Mouse (Mus musculus) lung, adult 2 months (tissue): Measurements from ENCODE around the gene Higd1a. TPM values are rescaled to one million over a fixed set of nuclear protein-coding genes. Genes with fewer than 3 reads are reported as not detected.
A peak's percentile ranks its signal among the peaks of the same experiment; 100 is the strongest.

ENCODE experiments used
- DNase-seq: peaks from one replicate; pipeline ENCODE4 v3.0.0; 2022
- H3K4me1 ChIP-seq: fragments of 200-500 bp; 2 replicates; pipeline ENCODE4 v1.6.1; 2011; ENCODE audit warnings: low read length; ENCODE audit not compliant: control insufficient read depth, insufficient read depth
- H3K4me3 ChIP-seq: fragments of 200-500 bp; replicated peaks from 2 replicates; pipeline ENCODE3; 2011; ENCODE audit warnings: low read depth, mild to moderate bottlenecking, control low read depth, low read length; ENCODE audit errors: extremely low read depth
- CTCF ChIP-seq: fragments of 200-500 bp; IDR thresholded peaks from 2 replicates; pipeline ENCODE4 v1.5.1; 2011; ENCODE audit warnings: mild to moderate bottlenecking, low read length, control low read depth; ENCODE audit not compliant: insufficient read depth
- POLR2A ChIP-seq: fragments of 200-500 bp; IDR thresholded peaks from 2 replicates; pipeline ENCODE4 v1.6.1; 2011; ENCODE audit warnings: low read depth, mild to moderate bottlenecking, control low read depth, low read length, borderline replicate concordance; ENCODE audit errors: extremely low read depth
- WGBS: fragments of 180-500 bp; shearing (Covaris S2); methylation state at CpG from one replicate; pipeline ENCODE4 v1.1.7; 2018; 5-methylcytosine and 5-hydroxymethylcytosine counted together
- polyA plus RNA-seq: library from polyadenylated mRNA; depleted of rRNA; stranded (reverse); fragments of >200 nt; gene quantifications from 2 replicates; pipeline ENCODE4 v1.2.3, GENCODE M21; 2012

The Higd1a gene
- polyA plus RNA-seq, 1 experiment: 24.4 TPM

DNA sequence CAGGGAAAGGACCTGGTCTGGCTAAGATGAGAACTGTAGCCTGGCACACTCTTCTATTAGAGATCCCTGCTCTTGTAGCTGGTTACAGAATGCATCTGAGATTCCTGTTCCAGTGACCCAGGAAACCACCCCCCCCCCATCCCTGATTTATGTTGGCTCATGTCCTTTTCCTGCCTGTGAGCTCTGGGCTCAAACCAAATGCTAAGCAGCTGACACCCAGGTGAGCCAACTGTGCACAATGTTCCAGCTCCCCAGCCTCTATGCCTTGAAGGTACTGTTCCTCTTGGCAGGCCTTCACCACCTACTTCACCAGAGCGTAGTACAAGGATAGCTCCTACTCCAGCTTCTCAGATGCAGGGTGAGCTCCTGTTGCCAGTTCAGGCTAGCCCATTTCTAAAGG lies 35.1 kb downstream of the Higd1a start:
- no peak overlapping the region for H3K4me3 ChIP-seq
- DNase-seq: no peak
- no peak for TF ChIP-seq CTCF
- TF ChIP-seq POLR2A: no peak
- H3K4me1 ChIP-seq: peaks cover 4% of the 10 kb centered on the region; the same call in 1 of the 2 replicates
- 90% methylated on average over 1 of the region's 1 CpGs for WGBS

DNA sequence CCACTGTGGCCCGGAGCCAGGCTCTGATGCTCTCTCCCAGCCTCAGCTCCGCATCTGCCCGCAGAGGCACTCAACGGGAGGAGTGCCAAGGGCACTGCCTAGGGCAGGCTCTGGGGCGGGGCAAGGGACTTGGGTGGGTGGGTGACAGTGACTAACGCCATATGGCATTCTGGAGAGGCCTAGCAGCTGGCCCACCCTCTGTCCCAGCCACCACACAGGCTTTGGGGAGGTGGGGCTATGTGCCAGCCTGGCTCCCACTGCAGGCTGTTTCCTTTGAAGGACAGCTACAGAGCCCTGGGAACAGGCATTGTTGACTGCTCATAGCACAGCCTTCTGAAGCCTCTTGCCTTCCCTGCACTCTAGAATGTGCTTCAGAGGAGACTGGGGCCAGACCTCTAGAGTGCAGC lies 35.6 kb downstream of the Higd1a start:
- no peak for DNase-seq
- 55% methylated on average over 6 of the region's 6 CpGs for WGBS

DNA sequence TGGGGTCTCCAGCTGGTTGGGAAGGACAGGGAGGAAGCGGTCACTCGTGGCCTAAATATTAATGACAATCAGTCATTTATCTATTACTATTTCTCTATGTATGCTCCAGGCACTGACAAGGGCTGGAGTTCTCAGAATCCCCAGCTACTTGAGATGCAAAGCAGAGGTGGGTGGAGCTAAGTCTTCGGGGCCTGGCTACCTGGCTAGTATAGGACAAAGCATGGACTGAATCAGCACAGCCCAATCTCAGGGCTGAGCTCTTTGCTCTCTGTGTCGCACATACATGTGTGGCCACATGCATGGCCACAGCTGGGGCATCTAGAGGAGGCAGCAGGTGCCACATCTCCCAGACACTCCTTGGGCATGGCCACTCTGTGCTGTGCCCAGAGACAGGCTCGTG lies 37.4 kb downstream of the Higd1a start:
- WGBS: 68% methylated on average over 5 of the region's 5 CpGs
- H3K4me3 ChIP-seq: no peak overlapping the region
- peaks cover 4% of the 10 kb centered on the region; the same call in 1 of the 2 replicates for H3K4me1 ChIP-seq
- no peak for TF ChIP-seq CTCF
- DNase-seq: no peak

More for the DNA sequence above, 35.6 kb downstream of the Higd1a start:
- Histone ChIP-seq H3K4me1 (peaks cover 4% of the 10 kb centered on the region; the same call in 1 of the 2 replicates), H3K4me3 (no peak overlapping the region)
- TF ChIP-seq POLR2A (no peak), CTCF (no peak)

DNA sequence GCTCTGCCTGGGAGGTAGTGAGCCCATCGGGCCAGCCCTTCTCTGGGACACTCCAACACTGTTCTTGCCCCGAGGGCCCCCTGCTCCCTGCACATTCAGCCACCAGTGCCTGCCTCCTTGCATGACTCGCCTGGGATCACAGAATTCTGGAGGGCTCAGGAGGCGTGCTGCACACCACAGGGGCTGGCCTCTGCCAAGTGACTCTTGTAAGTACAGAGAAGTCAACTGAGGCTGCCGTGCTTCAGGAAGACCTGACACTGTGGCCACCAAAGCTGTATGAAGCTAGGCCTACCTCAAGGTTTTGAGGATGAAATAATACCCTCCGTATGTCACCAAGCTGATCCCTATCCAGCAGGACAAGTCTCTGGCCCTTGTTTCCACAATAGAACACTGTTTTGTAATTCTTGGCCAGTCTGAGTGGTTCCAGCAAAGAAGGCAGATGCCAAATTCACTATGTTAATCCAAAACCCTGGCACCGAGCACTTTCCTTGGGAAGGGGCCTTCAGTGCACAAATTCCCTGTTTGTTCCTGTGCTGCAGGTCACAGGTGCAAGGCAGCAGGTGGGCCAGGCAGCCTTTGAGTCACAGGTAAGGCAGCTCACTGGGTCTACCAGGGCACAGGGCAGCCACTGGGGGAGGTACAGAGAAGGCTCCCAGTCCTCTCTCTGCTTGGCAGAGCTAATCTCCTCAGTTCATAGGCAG lies 38.2 kb downstream of the Higd1a start:
- 55% methylated on average over 7 of the region's 7 CpGs for WGBS

DNA sequence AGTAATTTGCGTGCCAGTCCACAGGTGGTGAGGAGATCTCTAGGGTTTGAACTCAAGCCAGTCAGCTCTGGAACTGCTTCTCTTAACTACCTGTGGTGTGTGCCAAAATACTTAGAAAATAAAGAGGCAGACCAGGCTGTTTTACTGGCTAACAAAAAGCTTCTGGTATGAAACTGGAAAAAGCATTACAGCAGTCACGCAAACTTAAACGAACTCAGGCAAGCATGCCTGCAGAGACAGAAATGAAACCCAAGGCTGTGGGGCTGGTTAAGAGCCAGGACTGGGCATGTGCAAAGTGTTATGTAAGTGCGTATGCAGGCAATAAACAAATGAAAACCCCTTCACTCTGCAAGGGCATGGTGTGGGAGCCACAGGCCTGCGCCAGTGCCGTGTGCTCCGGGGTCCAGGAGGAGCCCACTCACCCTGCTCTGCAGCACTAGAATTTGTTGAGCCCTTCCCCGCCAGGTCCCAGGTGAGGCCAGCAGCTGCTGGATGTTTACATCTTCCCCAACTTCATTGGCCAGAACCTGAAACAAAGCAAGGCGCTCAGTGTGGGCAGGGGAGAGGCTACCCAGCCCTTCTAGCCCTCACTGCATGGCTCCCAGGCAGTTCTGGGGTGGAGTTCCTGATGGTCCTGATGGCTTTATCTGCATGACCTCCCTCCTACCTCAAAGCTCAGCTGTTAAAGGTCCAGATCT lies 38.9 kb downstream of the Higd1a start:
- peaks cover 4% of the 10 kb centered on the region; the same call in 1 of the 2 replicates for H3K4me1 ChIP-seq
- no peak for TF ChIP-seq CTCF
- TF ChIP-seq POLR2A: no peak
- WGBS: 51% methylated on average over 9 of the region's 9 CpGs
- H3K4me3 ChIP-seq: no peak overlapping the region
- DNase-seq: no peak

More for the DNA sequence above, 38.2 kb downstream of the Higd1a start:
- H3K4me3 ChIP-seq: no peak overlapping the region
- DNase-seq: no peak
- TF ChIP-seq CTCF: no peak
- TF ChIP-seq POLR2A: no peak
- peaks cover 4% of the 10 kb centered on the region; the same call in 1 of the 2 replicates for H3K4me1 ChIP-seq

DNA sequence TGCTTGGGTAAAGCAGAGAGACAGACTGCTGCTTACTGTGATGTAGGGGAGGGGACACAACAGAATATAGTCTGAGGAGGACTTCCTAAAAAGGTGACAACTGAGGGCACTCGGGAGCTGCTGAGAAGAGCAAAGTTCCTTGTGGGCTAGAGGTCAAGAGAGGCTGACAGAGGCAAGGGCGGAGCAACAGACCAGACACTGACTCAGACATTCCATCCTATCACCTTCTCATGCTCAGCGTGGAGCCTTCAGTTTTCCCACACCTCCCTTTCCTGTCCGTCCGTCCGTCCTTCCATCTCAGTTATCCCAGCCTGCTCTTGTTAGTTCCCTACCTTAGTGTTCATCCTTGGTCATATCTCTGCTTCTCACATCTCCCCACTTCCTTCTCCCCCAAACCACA lies 43.0 kb downstream of the Higd1a start:
- WGBS: 50% methylated on average over 6 of the region's 6 CpGs
- Histone ChIP-seq H3K4me3 (no peak overlapping the region), H3K4me1 (peaks cover 5% of the 10 kb centered on the region; the same call in 1 of the 2 replicates)
- no peak for DNase-seq
- TF ChIP-seq CTCF: no peak
- TF ChIP-seq POLR2A: no peak

DNA sequence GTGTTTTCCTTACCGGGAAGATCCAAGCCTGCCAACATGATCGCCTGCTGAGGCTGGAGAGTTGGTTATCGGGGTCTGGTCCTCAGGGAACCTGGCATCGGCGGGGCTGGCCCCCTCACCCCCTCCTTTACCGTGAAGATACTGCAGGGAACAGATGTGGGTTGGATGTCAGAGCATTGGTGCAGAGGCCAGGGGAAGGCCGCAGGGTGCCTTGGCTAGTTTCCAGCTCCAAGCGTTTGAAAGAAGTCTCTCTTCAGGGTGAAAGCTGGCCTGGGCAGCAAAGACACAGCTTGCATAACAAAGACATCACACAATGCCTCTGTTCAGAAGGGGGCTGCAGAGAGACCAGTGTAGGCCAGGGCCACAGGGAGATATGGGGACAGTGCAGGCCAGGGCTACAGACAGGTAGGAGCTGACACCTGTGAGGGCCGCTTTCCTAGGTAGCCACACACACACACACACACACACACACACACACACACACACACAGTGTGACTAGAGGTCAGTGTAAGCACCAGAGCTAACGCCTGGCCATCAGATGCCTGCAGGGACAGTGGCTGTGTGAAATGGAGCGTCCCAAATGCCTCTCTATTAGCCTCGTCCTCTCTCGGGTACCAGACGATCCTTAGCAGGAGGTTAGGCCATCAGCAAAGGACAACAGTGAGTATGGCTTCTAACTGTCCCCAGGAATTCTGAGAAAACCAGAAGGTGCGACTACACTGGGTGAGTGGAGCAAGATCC lies 47.9 kb downstream of the Higd1a start:
- DNase-seq: peak; percentile 16
- TF ChIP-seq POLR2A: no peak
- TF ChIP-seq CTCF: no peak
- WGBS: 47% methylated on average over 15 of the region's 15 CpGs
- Histone ChIP-seq H3K4me3 (no peak overlapping the region), H3K4me1 (peaks cover 9% of the 10 kb centered on the region)

DNA sequence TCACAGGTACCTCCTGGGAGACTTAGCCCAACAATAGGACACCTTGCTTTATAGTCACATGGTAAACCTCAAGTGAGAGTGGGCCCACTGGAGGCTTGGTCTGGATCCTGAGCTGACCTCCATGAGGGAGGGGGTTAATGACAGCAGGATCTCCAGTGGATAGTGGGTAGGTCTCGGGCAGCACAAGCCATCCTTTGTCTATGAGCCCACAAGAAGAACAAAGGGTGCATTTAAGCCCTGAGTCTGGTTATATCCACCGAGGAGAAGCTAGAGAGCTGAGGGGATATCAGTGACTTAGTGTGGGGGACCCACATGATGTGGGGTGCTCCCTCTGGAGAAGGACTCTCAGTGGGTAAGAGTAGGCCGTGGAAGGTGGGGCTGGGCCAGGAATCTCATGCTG lies 49.7 kb downstream of the Higd1a start:
- H3K4me1 ChIP-seq: peaks cover 9% of the 10 kb centered on the region
- DNase-seq: no peak
- 85% methylated on average over 3 of the region's 3 CpGs for WGBS
- no peak overlapping the region for H3K4me3 ChIP-seq
- TF ChIP-seq POLR2A (no peak), CTCF (no peak)

DNA sequence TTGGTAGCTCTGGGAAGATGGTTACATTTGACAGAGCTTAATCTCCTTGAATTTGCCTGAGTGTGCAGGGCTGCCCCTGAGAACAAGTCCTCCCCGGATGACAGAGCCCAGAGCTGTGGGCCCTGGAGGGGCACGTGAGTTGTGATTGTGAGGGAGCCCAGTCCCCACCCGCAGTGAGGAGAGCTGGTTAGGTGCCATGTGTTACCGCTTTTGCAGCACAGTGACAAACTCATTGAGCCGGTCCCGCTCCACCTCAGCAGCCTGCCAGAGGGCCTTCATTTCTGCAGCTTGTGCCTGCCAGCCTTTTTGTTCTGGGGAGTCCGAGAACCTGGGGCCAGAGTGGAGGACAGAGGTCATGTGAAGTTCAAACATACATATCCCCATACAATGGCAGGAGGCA lies 50.2 kb downstream of the Higd1a start:
- peaks cover 9% of the 10 kb centered on the region for H3K4me1 ChIP-seq
- H3K4me3 ChIP-seq: no peak overlapping the region
- no peak for DNase-seq
- TF ChIP-seq CTCF (no peak), POLR2A (no peak)
- 74% methylated on average over 7 of the region's 7 CpGs for WGBS

DNA sequence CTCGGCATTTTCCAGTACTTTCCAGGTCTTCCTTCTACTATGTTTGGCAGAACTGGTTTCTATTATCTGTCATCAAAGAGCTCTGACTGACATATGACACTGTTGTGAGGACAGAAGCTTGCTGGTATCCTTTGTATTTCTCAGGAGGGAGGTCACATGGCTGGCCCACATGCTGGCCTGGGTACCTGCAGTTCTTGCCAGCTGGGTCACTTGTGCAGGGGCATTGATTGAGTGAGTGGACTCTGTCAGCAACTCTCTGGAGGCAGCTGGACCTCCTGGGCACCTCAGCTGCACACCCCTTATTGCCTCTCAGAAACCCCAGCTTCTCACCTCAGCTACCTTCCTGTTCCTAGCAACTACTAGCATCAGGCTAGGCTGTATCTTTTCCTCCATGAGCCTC lies 50.6 kb downstream of the Higd1a start:
- DNase-seq: no peak
- Histone ChIP-seq H3K4me3 (no peak overlapping the region), H3K4me1 (peaks cover 9% of the 10 kb centered on the region)
- TF ChIP-seq CTCF: no peak
- TF ChIP-seq POLR2A: no peak
- 68% methylated on average over 1 of the region's 1 CpGs for WGBS
